In genomic region chr3:37769268-37769756, GRCm38 (mm10) we compare ENCODE assay signal across 8 mouse cellular contexts. TPM values are rescaled to one million over a fixed set of nuclear protein-coding genes. Genes with fewer than 3 reads are reported as not detected.
DNase-seq lines count a peak whose midpoint lies in the region; ATAC-seq and TF ChIP-seq lines count a peak whose summit lies in the region.

No protein-coding gene starts in this region.

- H3K4me1 ChIP-seq in bone marrow macrophage, adult 2 months (ENCODE audit: control insufficient read depth, insufficient read depth, low read length), result peaks cover 27% of the 10 kb centered on the region
- peaks cover 21% of the 10 kb centered on the region for H3K4me1 ChIP-seq in forebrain, embryonic 12.5 days
- H3K4me1 ChIP-seq in heart, postnatal 0 days (ENCODE audit: control insufficient read depth, insufficient read depth), result peaks cover 24% of the 10 kb centered on the region
- peaks cover 28% of the 10 kb centered on the region for H3K4me1 ChIP-seq in limb, embryonic 15.5 days
- peaks cover 30% of the 10 kb centered on the region for H3K4me1 ChIP-seq in midbrain, embryonic 13.5 days (replicated peaks)

- peak overlapping the region; percentile 17 for H3K4me3 ChIP-seq in bone marrow macrophage, adult 2 months (ENCODE audit: insufficient read depth, low read length)
- H3K4me3 ChIP-seq in forebrain, embryonic 12.5 days (replicated peaks), result no peak overlapping the region
- H3K4me3 ChIP-seq in heart, postnatal 0 days (ENCODE audit: low read depth, low read length), result no peak overlapping the region
- H3K4me3 ChIP-seq in limb, embryonic 15.5 days, result no peak overlapping the region
- H3K4me3 ChIP-seq in midbrain, embryonic 13.5 days (replicated peaks), result no peak overlapping the region

- TF ChIP-seq POLR2A in bone marrow macrophage, adult 2 months (IDR thresholded peaks at IDR 0.05; ENCODE audit: borderline replicate concordance, low read depth, low read length), result no peak

- no peaks in the 10 kb centered on the region for H3K36me3 ChIP-seq in forebrain, embryonic 12.5 days (replicated peaks)
- H3K36me3 ChIP-seq in heart, postnatal 0 days (replicated peaks; ENCODE audit: control insufficient read depth, insufficient read depth, low read length), result no peaks in the 10 kb centered on the region
- H3K36me3 ChIP-seq in limb, embryonic 15.5 days, result no peaks in the 10 kb centered on the region
- H3K36me3 ChIP-seq in midbrain, embryonic 13.5 days, result no peaks in the 10 kb centered on the region

- H3K27me3 ChIP-seq in forebrain, embryonic 12.5 days, result 0 out of 2 replicates have a peak, but pooled peaks cover 10% of the 10 kb centered on the region
- no peaks in the 10 kb centered on the region for H3K27me3 ChIP-seq in heart, postnatal 0 days (ENCODE audit: control insufficient read depth, insufficient read depth, low read length)
- no peaks in the 10 kb centered on the region for H3K27me3 ChIP-seq in limb, embryonic 15.5 days
- peaks cover 18% of the 10 kb centered on the region for H3K27me3 ChIP-seq in midbrain, embryonic 13.5 days

- H3K9me3 ChIP-seq in forebrain, embryonic 12.5 days, result no peaks in the 10 kb centered on the region
- H3K9me3 ChIP-seq in heart, postnatal 0 days (replicated peaks; ENCODE audit: control insufficient read depth, low read length), result no peaks in the 10 kb centered on the region
- H3K9me3 ChIP-seq in limb, embryonic 15.5 days, result no peaks in the 10 kb centered on the region
- no peaks in the 10 kb centered on the region for H3K9me3 ChIP-seq in midbrain, embryonic 13.5 days

- H3K9ac ChIP-seq in forebrain, embryonic 12.5 days, result peak overlapping the region; percentile 9; the same call in 1 of the 2 replicates
- no peak overlapping the region for H3K9ac ChIP-seq in heart, postnatal 0 days (replicated peaks; ENCODE audit: low read depth, low read length)
- H3K9ac ChIP-seq in limb, embryonic 15.5 days, result no peak overlapping the region
- 0 out of 2 replicates have a peak overlapping the region, but pooled peaks have one; percentile 24 for H3K9ac ChIP-seq in midbrain, embryonic 13.5 days (replicated peaks)

- TF ChIP-seq EP300 in heart, postnatal 0 days (IDR thresholded peaks at IDR 0.05; ENCODE audit: low read depth), result peak; percentile 71

- 21% methylated on average over 5 of the region's 5 CpGs for WGBS in forebrain, embryonic 12.5 days
- 1% methylated on average over 5 of the region's 5 CpGs for WGBS in heart, postnatal 0 days
- 9% methylated on average over 5 of the region's 5 CpGs for WGBS in limb, embryonic 15.5 days
- WGBS in midbrain, embryonic 13.5 days, result 12% methylated on average over 5 of the region's 5 CpGs

- H3K27ac ChIP-seq in bone marrow macrophage, adult 2 months (ENCODE audit: insufficient read depth, low read depth, low read length), result peak overlapping the region; percentile 53
- H3K27ac ChIP-seq in forebrain, embryonic 12.5 days, result peak overlapping the region; percentile 73
- peak overlapping the region; percentile 79 for H3K27ac ChIP-seq in heart, postnatal 0 days (ENCODE audit: low read depth)
- peak overlapping the region; percentile 73 for H3K27ac ChIP-seq in limb, embryonic 15.5 days
- peak overlapping the region; percentile 74 for H3K27ac ChIP-seq in midbrain, embryonic 13.5 days

- peak overlapping the region; percentile 8; the same call in 1 of the 2 replicates for H3K4me2 ChIP-seq in forebrain, embryonic 12.5 days
- peak overlapping the region; percentile 33; the same call in 1 of the 2 replicates for H3K4me2 ChIP-seq in heart, postnatal 0 days (ENCODE audit: low read depth, low read length)
- H3K4me2 ChIP-seq in limb, embryonic 15.5 days, result peak overlapping the region; percentile 7; the same call in 1 of the 2 replicates
- H3K4me2 ChIP-seq in midbrain, embryonic 13.5 days (replicated peaks), result peak overlapping the region; percentile 28

- no peak for TF ChIP-seq CTCF in bone marrow macrophage, adult 2 months (IDR thresholded peaks at IDR 0.05; ENCODE audit: low read depth, low read length)
- no peak for TF ChIP-seq CTCF in heart, postnatal 0 days (IDR thresholded peaks at IDR 0.05; ENCODE audit: low read depth)

- ATAC-seq in CD4-positive, CD25-positive, alpha-beta regulatory T cell, adult 4 months, result peak; percentile 88
- ATAC-seq in forebrain, embryonic 12.5 days (ENCODE audit: low FRiP score), result peak; percentile 86
- ATAC-seq in heart, postnatal 0 days (ENCODE audit: insufficient read depth, low read depth), result peak; percentile 83
- ATAC-seq in limb, embryonic 15.5 days (ENCODE audit: insufficient number of reproducible peaks, low FRiP score, low TSS enrichment, low read depth), result peak; percentile 87; the same call in 1 of the 2 replicates
- peak; percentile 85 for ATAC-seq in midbrain, embryonic 13.5 days

- DNase-seq in heart, postnatal 0 days (ENCODE audit: low spot score), result peak; percentile 84
- peak; percentile 87 for DNase-seq in kidney, postnatal 10 days
- DNase-seq in testis, postnatal 10 days (ENCODE audit: low spot score), result peak; percentile 60

RNA-seq across cellular contexts. Expression of gene Gm5148, which starts 45.0 kb away (rescaled TPM):
- 1 to 10 TPM; 1.9 to 3.1 TPM for polyA plus RNA-seq in CD4-positive, CD25-positive, alpha-beta regulatory T cell, adult 4 months (2017; shearing (Covaris generic))
- polyA plus RNA-seq in bone marrow macrophage, adult 2 months (2012; ENCODE audit: insufficient read depth, insufficient read length, missing spikeins), result not detected in 2 replicates
- polyA plus RNA-seq in forebrain, embryonic 12.5 days (2016; fragmentation: Nextera tagmentation; extraction: Ambion mirVana), result 3.7 and 4.3 TPM in 2 replicates
- total RNA-seq in heart, postnatal 0 days (2014; rRNA removed; ENCODE audit: low replicate concordance), result not detected in 2 replicates
- polyA plus RNA-seq in heart, postnatal 0 days (2015; fragmentation: Nextera tagmentation; extraction: Ambion mirVana), result 1.8 and 2.0 TPM in 2 replicates
- 4.8 and 5.4 TPM in 2 replicates for polyA plus RNA-seq in limb, embryonic 15.5 days (2015; fragmentation: Nextera tagmentation; extraction: Ambion mirVana)
- polyA plus RNA-seq in midbrain, embryonic 13.5 days (2015; fragmentation: Nextera tagmentation; extraction: Ambion mirVana), result 6.0 and 9.6 TPM in 2 replicates

Comparison
In these comparisons a context has a peak if more than half of its experiments do, and no peak if none do; other contexts are left out.
1. H3K9ac ChIP-seq: peak in forebrain, embryonic 12.5 days (single experiment) and midbrain, embryonic 13.5 days (single experiment); none in heart, postnatal 0 days (single experiment) and limb, embryonic 15.5 days (single experiment).
2. Peak in every context shown above with its lines, with median percentiles within 50 percentile points of each other: ATAC-seq, H3K27ac ChIP-seq, H3K4me2 ChIP-seq and DNase-seq.